Mouse (Mus musculus) heart, adult 11 months (tissue): Measurements from ENCODE around the gene Hoxd13.

Experiments
- DNase-seq: peaks from one replicate; pipeline ENCODE4 v3.0.0; 2022

Hoxd13 gene

DNA sequence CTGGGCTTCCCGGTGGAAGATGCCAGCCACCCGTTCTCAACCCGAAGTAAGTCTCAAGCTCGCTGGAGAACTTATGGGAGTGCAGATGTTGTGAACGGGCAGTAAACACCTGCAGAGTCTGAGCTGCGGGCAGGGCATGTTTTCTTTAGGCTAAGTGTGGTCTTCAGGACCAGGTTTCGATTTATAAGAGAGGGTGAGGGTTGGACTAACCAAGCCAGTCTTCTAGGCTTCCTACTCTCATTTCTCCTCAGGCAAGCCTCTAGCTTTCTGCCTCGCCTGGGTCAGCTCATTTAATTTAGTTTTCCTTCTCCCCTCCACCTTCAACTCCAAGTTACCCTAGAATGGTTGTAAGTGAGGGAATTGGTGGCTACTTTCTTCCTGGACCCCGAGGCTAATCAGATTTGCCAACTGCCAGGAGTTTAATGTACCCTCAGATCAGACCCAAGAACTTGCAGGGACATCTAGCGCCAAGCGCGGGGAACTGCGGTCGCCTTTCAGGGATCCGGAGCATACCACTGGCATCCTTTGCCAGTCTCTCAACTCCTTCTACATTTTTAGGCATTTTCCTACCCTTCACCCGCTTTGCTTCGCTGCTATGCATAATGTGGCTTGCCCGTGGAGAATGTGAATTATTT, 4.7 kb upstream of the Hoxd13 start:
- peak; percentile 86 for DNase-seq

DNA sequence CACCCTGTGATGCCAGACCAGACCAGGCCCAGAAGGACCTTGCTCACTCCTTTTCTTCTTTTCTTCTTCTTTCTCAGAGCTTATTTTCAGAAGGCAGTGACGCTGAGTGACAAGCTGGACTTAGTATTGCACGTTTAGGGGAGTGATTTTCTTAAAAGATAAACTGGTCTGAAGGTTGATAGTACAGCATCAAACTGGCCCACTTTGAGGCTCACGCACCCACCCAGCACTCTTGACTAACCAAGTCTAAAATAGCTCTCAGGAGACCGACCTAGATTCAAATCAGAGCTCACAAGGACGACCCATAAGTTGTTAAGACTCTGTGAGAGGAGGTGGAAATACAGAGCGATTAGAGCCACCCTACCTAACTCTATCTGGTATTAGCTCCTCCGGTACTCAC, 1.7 kb upstream of the Hoxd13 start:
- DNase-seq, result no peak

DNA sequence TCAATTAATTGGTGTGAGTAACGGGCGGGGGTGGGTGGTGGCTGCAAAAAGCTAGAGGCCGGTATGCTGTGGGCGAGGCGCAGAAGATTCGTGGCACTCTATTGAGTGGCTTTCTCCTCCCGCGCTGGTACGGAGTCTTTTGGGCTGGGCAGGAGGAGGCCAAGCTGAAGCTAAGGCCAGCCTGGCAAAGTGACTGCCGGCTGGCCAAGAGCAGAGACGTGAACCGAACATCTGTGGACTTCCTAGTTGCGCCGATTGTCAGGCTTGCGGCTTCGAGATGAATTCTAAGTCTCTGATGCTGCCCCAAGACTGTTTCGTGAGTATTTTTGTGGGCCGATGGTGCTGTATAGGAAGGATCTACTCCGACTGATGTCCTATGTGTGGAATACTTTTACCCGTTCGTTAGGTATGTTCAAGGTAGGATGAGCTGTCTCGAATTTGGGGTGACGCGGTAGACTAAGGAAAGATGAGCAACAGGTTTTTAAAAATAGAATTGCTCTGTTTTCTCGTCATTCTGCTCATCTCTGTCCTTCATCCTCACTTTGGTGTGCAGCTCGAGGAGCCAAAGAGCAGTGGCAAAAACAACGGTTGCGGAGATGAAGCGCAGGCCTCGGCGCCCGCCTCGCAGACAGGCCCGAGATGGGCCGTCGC, 794 bp upstream of the Hoxd13 start:
- DNase-seq, result peak; percentile 79

DNA sequence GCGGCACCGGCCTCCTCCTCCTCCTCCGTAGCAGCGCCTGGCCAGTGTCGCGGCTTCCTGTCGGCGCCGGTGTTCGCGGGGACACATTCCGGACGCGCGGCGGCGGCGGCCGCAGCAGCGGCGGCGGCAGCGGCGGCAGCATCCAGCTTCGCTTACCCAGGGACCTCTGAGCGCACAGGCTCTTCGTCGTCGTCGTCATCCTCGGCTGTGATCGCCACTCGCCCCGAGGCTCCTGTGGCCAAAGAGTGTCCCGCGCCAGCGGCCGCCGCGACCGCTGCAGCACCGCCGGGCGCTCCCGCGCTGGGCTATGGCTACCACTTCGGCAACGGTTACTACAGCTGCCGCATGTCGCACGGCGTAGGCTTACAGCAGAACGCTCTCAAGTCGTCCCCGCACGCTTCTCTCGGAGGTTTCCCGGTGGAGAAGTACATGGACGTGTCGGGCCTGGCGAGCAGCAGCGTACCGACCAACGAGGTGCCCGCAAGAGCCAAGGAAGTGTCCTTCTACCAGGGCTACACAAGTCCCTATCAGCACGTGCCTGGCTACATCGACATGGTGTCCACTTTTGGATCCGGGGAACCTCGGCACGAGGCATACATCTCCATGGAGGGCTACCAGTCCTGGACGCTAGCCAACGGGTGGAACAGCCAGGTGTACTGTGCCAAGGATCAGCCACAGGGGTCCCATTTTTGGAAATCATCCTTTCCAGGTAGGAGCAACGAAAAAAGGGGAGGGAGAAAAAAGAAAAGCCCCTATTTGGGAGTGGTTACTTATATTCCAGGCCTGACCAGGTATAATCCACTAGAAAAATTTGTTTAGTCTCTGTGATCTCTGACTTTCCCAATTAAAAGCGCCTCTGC, 490 bp downstream of the Hoxd13 start:
- peak; percentile 88 for DNase-seq

DNA sequence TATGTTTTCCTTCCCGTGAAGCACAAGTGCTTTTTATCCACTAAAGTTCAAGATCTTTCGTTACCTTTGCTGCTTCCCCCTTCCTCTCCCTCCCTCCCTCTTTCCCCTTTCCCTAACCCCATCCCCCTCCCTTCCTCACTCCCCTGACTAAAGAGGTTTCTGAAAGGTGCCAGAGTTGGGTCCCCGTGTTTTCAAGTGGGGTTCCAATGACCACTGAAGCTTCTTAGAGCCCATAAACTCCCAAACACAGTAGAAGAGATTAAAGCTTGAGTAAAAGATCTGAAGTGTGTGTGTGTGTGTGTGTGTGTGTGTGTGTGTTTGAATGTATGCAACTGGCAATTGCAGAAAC, 1.1 kb downstream of the Hoxd13 start:
- DNase-seq, result no peak

DNA sequence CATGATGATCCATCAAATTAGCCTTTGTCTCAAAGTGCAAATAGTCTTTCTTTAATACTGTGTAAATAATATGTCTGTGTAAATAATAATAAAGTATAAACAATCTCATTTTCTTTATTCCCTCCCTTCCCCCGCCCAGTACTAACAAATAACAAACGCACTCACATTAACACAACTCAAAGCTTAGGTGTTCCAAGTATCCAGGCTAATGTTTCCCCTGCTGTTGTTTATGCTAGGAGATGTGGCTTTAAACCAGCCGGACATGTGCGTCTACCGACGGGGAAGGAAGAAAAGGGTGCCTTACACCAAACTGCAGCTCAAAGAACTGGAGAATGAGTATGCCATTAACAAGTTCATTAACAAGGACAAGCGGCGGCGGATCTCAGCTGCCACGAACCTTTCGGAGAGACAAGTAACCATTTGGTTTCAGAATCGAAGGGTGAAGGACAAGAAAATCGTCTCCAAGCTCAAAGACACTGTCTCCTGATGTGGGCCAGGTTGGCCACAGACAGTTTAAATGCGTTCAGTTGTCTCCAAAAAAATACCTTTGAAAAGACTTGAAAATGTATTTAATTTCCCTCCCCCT, 1.6 kb downstream of the Hoxd13 start:
- DNase-seq, result peak; percentile 81

DNA sequence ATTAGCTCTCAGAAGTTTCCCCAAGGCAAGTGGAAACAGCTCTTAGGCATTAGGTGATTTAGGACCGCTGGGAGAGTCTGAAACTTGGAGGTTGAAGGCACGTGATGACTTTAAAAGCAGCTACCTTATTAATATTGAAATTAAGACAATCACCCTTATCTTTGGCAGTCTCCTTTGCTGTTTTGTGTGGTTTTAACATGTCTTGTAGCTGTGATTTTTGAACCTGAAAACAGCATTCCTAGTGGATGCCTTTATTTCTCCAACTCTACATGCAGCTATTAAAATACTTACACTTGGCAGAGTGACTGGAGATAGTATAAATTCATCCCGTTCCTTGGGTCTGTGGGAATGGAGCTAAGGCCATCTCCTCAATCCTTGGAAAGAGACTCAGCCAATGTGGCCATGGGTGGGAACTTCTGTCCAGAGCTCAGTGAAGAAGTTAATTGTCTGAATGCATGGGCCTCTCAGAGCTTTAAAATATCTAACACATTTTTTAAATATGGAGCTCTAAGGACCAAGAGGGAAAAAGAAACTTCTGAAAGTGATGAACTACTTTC, 2.6 kb downstream of the Hoxd13 start:
- DNase-seq, result no peak

DNA sequence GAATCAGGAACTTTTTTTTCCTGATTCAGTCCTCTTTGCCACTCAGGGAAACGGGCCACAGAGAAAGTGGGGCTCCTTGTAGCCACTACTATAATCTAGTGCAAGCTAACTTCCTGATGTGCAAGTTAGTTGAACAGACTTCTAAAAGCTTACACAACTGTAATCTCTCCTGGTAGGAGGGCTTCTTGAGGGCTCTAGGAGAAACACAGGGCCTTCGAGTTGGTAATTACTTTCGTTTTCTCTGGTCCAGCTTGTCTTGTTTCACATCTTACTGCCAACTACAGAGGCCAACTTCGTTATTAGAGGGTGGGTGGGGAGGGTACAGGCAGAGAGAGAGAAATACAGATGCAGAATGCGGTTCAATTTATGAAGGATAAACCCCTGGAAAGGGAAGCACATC, 3.7 kb downstream of the Hoxd13 start:
- DNase-seq, result no peak

DNA sequence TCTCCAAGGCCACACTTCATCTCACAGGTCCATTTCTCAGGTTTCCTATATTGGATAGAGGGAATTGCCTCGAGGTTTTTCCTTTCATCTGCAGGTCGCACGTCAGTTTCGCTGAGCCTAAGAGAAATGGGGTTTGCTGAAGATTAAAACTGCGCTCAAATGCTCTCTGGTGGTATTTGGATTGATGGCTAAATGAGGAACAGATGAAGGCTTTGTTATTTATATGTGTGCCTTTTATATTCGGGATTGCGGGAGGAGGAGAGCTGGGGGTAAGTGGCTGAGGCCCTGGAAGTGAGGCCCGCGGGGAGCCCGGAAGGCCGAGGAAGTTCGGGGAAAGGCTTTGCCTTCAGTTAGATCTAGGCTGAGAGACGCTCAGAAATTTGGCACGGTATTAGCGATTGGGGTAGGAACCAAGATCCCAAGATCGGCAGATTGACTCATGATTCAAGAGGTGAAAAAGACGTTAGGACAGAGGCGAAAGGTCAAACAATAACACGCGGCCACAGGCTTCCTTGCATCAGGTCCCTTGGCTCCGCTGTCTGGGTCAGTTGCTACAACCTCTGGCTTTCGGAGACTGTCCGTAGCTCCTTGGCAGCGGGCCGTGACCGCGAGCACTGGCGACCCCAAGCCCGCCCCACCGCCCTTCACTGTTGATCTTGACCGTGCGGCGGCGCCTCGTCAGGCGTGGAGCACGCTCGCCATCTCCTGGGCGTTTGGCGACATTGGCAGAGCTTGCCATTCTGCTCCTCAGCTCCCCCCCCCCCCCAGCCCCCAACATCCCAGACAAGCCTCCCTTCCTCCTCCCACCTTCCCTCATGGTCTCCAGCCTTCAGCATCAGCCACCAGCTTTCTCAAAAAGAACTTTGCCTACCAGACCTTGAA, 4.6 kb downstream of the Hoxd13 start:
- peak; percentile 91 for DNase-seq

DNA sequence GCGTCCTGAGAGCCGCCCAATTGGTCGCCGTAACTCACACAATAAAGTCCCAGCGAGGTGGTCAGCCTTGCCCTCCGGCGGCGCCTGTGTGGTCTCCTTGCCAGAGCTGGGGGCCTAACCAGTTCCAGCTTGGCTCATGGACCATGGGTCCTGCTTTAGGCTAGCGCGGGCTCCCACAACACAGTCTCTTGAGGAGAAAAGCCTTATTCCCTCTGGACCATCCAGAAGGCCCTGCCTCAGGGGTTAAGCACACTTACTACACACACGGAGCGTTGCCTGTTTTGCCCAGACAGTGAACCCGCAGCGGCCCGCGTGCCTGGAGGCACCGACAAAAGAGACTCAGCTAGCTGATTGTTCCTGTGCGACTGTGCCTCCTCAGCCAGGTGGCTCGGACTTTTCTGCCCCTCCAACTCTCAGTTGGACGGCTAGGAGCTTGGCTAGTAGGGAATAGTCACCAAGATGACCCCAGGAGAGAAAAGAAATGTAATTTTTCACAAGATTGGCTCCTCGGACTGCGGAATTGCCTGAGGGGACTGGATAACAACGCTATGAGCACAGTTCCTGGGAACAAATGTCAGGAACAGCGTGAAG, 5.8 kb downstream of the Hoxd13 start:
- DNase-seq, result peak; percentile 80

DNA sequence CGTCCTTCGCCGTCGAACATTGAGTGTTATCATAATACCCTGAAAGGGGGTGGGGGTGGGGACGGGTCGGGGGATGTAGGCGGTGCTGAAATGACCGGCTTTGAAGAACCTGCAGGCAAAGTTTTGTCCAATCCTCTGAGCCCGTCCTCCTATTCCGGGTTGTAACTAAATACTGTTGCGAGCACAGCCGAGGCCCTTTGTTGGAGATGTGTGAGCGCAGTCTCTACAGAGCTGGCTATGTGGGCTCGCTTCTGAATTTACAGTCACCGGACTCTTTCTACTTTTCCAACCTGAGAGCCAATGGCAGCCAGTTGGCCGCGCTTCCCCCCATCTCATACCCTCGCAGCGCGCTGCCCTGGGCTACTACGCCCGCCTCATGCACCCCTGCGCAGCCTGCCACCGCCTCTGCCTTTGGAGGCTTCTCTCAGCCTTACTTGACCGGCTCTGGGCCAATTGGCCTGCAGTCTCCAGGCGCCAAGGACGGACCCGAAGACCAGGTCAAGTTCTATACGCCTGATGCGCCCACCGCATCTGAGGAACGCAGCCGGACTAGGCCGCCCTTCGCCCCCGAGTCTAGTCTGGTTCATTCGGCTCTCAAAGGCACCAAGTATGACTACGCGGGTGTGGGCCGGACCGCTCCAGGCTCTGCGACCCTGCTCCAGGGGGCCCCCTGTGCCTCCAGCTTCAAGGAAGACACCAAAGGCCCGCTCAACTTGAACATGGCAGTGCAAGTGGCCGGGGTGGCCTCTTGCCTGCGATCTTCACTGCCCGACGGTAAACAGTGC, 7.0 kb downstream of the Hoxd13 start, which contains the start of gene Hoxd12:
TSS of gene Hoxd12 (plus strand) at position 133 of the 785 bp plus-strand sequence.
- peak; percentile 83 for DNase-seq

DNA sequence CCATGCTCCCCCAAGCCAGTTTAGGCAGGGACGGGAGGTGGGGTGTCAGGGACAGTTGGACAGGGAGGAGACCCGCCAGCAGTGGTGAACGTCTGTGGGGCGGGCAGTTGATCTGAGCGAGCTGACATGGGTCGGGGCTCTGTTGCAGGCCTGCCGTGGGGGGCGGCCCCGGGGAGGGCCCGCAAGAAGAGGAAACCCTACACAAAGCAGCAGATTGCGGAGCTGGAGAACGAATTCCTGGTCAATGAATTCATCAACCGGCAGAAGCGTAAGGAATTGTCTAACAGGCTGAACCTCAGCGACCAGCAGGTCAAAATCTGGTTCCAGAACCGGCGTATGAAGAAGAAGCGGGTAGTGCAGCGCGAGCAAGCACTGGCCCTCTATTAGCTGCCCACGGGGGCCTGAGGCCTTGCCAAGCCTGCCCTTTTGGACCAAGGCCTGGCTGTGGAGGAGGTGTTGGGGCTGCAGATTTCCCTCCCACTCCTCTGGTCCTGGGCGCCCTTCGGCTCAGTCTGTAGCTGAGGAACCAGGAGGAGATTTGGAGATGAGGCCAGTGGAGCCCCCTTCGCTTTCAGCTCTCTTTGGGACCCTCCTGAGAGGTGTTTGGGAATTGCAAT, 7.7 kb downstream of the Hoxd13 start:
- peak; percentile 78 for DNase-seq

DNA sequence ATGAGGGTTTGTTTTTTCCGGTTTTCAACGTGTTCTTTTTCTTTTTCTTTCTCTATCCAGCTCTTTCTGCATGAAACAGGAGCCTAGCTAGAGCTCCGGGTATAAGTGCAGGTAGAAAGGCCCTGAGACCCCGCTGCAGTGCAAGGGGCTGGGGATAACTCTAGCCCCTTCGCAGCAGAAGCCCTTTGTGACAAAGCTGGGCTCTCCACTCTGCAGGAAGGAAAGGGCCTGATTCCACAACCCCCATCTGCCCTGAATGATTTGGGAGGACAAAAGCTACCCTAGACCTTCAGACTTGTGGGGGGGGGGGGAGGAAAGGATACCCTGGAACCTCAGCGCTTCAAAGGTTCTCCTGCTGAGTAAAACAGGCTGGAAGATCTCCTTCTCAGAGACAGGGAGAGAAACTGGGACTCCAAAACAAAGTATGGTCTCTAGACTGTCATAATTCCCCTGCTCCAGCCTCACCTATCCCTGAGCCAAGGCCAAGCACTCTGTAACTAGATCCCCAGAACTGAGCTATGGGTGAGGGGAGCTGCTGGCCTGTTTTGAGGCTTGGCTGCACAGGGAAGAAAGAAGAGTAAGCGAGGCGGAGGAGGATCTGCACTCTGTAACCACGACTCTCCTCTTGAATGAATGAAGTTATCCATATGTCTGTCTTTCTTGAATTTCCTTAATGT, 8.4 kb downstream of the Hoxd13 start:
- peak; percentile 74 for DNase-seq

DNA sequence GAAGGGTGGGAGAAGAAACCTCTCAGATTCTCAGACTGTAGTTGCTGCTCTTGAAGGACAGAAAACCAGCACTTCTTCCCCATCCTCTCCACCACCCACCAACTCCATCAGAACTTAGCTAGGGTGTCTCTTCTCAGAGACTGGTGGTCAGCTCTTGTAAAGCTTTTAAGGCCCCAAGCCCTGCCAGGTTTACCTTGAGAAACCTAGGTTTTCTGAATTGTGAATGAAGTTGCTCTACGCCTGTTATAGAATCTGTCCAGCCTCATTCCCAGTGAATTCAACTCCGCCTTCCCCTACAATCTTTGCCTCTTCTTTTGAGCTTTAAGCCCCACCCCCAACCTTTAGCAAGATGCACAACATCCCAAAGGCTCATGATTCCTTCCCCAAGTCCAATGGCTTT, 9.0 kb downstream of the Hoxd13 start:
- peak; percentile 65 for DNase-seq

DNA sequence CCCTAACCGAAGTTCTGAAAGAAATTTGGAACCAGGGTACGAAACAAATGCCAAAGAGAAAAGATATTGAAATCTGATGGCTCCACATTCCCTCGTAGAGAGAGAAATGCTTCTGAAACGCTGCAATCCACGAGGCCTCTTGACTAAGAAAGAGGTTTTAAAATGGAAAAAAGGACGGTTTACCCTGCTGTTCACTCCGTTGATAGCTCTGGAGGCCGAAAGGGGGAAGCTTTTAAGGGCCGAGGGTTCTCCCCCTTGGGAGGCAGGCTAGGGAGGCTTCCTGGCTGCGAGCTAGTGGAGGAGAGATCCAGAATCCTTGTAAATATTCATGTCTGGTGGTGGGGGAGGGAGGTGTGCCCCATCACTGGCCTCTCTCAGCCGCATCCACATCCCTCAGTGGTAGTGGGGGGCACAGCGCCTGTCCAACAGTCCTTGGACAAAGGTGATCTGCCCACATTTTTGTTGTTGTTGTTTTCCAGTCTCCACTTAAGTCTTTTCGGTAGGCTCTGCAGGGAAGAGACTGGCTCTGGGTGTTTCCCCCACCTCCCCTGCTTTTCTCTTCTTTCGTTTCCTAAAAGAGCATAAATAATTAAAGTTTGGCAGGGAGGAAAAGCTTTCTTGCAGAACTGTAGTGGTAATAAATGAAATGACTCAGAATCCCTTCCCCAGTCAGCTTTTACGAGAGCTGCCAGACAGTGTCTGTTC, 10.9 kb downstream of the Hoxd13 start, which contains the start of gene Hoxd11:
TSS of gene Hoxd11 (plus strand) at position 667 of the 705 bp plus-strand sequence.
- DNase-seq, result peak; percentile 52

DNA sequence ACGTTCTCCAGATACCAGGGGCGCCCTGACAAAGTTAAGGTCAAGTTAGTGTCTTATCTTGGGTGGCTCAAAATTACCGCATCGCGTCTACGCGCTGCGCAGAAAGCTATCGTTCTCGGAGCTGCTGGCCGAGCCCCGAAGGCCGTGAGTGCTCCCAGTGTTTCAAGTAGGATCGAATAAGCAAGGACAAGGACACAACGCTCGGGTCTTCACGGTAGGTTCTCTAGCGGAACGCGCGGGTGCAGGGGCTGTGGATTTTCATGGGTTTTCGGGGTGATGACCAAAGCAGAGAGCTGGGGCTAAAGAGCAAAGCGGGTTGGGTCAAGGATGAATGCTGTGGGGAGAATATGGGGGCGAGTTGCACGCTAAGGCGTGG, 11.5 kb downstream of the Hoxd13 start:
- DNase-seq, result peak; percentile 79

DNA sequence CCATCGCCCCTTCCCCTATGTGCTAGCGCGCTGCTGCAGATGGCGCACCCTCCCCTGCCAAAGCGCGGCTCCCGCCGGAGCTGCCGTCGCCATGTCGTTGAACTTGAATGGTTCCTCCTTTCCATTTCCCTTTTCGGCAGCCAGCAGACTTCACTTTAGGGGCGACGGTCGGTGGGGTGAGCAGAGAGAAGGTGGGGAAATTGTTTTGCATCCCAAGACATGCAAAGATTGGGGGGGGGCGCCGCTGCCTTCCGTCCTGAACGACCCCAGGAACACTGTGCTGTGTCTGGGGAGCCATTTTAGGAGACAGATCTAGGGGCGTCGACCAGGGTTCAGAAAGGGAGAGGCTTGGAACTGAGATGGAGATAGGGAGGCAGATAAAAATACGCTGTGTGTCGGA, 11.9 kb downstream of the Hoxd13 start:
- DNase-seq, result no peak

DNA sequence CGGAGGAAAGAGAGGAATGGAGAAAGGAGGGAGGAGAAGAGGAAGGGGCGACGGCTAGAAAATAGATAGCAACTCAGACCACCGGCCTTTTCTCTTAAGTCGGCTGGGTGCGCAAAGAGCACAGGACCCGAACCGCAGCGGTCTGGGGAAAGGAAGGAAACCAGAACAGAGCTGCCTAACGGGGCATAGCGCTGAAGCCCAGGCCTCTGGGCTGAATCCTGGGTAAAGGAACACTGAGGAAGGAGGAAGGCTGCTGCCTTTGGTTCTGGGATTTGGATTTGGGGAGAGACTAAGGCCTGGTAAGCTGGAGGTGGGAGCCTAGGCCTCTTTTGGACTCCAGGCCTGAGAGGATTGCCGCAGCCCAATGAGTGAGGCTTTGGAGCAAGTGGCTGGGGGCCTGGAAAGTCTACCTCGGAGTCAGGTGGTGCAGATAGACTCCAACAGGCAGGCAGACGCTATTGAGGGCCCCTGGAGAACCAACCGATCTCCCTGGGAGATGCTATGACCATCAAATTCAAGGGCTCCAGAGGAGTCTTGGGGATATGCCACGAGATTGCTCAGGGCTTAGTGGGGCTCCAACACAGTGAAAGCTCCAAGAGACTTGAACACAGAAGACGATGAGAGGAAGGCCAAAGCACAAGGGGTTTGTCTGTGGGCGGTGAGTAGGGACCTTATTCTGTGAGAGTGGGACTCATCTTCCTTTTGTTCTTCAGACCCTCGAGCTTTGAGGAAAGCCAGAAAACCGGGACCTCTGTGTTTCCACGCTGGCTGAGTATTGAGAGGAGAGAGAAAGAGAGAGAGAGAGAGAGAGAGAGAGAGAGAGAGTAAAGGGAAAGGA, 12.7 kb downstream of the Hoxd13 start:
- peak; percentile 53 for DNase-seq
